Mouse (Mus musculus): ENCODE data around the gene Il27. TPM values are rescaled to one million over a fixed set of nuclear protein-coding genes. Genes with fewer than 3 reads are reported as not detected.
A peak's percentile ranks its signal among the peaks of the same experiment; 100 is the strongest.

Il27 gene
- polyA plus RNA-seq, 1 experiment from 2014 or later, result not detected

DNA sequence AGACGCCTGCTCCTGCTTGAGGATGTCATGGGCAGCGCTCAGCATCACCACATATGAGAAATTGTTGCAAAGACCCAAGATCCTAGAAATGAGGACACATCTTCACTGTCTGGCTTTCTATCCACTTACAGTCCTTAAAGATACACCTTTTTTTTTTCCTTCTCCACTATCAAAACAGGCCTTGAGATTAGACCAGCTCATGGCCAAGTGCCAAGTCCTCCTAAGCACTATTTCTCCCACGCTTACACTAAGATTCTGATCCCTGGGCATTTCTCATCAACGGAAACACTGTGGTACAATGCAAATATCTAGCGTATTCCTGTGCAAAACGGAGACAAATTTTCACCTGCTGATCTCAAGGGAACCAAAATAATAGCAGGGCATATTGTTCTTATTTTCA, 13.1 kb downstream of the Il27 start:
- ATAC-seq (replicated peaks; ENCODE audit: insufficient number of reproducible peaks, low FRiP score, low TSS enrichment), result no peak
- Histone ChIP-seq H3K9me3 (replicated peaks; ENCODE audit: control insufficient read depth, low read length) (no peaks in the 10 kb centered on the region), H3K4me3 (ENCODE audit: low read depth, low read length) (no peak overlapping the region), H3K27me3 (ENCODE audit: control insufficient read depth, insufficient read depth, low read length) (peaks cover 8% of the 10 kb centered on the region; the same call in 1 of the 2 replicates), H3K27ac (ENCODE audit: low read depth, low read length) (no peak overlapping the region), H3K36me3 (ENCODE audit: control insufficient read depth, insufficient read depth, low read length) (no peaks in the 10 kb centered on the region), H3K4me2 (no peak overlapping the region), H3K9ac (ENCODE audit: low read depth, low read length) (no peak overlapping the region), H3K4me1 (ENCODE audit: control insufficient read depth, insufficient read depth, low read length) (peaks cover 8% of the 10 kb centered on the region; the same call in 1 of the 2 replicates)
- 69% methylated on average over 6 of the region's 6 CpGs for WGBS (ENCODE audit: insufficient replicate concordance)

DNA sequence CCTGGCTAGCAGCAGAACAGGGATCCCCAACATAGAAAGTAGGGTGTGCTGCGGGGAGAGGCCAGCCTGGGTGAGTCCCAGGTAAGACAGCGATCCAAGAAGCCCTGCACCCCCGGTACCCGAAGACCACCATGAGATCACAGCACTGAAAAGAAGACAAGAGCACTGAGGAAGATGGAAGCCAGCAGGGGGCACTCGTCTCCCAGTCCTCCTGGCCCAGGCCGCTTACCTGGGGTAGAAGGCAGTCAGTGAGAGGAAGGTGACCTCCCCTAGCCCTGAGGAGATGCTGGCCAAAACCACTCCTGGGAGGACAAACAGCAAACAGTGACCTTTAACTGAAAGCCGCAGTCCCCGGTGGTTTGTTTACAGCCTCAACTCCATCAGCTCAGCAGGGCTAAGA, 15.6 kb downstream of the Il27 start:
- H3K4me3 ChIP-seq (ENCODE audit: low read depth, low read length), result no peak overlapping the region
- WGBS (ENCODE audit: insufficient replicate concordance), result 47% methylated on average over 8 of the region's 8 CpGs
- no peak for ATAC-seq (replicated peaks; ENCODE audit: insufficient number of reproducible peaks, low FRiP score, low TSS enrichment)
- H3K4me2 ChIP-seq, result no peak overlapping the region
- H3K4me1 ChIP-seq (ENCODE audit: control insufficient read depth, insufficient read depth, low read length), result peaks cover 8% of the 10 kb centered on the region; the same call in 1 of the 2 replicates
- no peak overlapping the region for H3K27ac ChIP-seq (ENCODE audit: low read depth, low read length)
- no peaks in the 10 kb centered on the region for H3K27me3 ChIP-seq (ENCODE audit: control insufficient read depth, insufficient read depth, low read length)
- H3K9ac ChIP-seq (ENCODE audit: low read depth, low read length), result no peak overlapping the region
- H3K9me3 ChIP-seq (replicated peaks; ENCODE audit: control insufficient read depth, low read length), result no peaks in the 10 kb centered on the region
- no peaks in the 10 kb centered on the region for H3K36me3 ChIP-seq (ENCODE audit: control insufficient read depth, insufficient read depth, low read length)

DNA sequence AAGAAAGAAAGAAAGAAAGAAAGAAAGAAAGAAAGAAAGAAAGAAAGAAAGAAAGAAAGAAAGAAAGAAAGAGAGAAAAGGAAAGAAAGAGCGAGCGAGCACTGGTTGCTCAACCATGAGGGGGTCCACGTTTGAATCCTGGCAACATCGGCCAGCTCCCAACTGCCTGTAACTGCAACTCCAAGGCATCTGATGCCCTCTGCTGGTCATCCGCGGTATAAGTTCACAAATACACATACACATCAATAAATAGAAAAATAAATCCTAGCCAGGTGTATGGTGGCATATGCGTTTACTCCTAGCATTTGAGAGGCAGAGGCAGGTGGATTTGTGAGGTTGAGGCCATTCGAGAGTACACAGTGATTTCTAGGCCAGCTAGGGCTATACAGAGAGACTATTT, 17.8 kb downstream of the Il27 start:
- H3K4me2 ChIP-seq, result no peak overlapping the region
- no peak for ATAC-seq (replicated peaks; ENCODE audit: insufficient number of reproducible peaks, low FRiP score, low TSS enrichment)

DNA sequence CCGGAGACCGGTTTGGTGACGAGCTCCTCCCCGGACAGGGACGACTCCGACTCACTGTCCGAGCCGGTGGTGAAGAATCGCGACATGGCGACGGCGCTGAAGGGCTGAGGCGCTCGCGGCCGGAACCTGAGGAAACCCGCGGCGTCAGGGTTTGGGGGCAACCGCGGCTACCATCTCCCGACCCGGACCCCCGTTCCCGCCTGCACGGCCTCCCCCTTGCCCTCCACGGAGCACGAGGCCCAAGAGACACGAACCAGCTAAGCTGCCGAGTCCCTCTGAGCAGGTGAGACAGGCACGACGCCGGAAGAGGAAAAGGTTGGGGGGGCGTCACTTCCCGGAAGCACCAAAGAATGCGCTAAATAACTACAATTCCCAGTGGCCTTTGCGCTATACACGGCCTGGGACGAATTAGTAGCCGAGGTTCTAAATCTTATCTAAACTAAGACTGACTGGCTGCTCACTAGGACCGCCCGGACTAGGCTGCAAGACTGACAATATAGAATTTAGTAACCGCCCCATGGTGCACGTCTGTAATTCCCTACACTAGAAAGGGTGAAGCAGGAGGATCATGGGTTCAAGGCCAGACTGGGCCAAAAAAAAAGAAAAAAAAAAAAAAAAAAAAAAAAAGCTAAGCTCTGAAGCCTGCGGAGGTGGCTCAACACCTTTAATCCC, 28.5 kb downstream of the Il27 start, which contains the start of gene Eif3c:
Eif3c (minus strand) TSS at position 318 of the 672 bp plus-strand sequence.
- H3K27me3 ChIP-seq (ENCODE audit: control insufficient read depth, insufficient read depth, low read length), result no peaks in the 10 kb centered on the region
- peak within 1 kb of the TSS; percentile 76 for H3K4me2 ChIP-seq
- under 1% methylated on average over 44 of the region's 46 CpGs for WGBS (ENCODE audit: insufficient replicate concordance)
- H3K9ac ChIP-seq (ENCODE audit: low read depth, low read length), result peak within 1 kb of the TSS; percentile 85
- H3K36me3 ChIP-seq (ENCODE audit: control insufficient read depth, insufficient read depth, low read length), result peaks cover 22% of the 10 kb centered on the region
- peak within 1 kb of the TSS; percentile 97 for H3K4me3 ChIP-seq (ENCODE audit: low read depth, low read length)
- H3K27ac ChIP-seq (ENCODE audit: low read depth, low read length), result peak within 1 kb of the TSS; percentile 74
- 0 out of 2 replicates have a peak, but pooled peaks cover 2% of the 10 kb centered on the region for H3K4me1 ChIP-seq (ENCODE audit: control insufficient read depth, insufficient read depth, low read length)
- peak; percentile 90 for ATAC-seq (replicated peaks; ENCODE audit: insufficient number of reproducible peaks, low FRiP score, low TSS enrichment)
- H3K9me3 ChIP-seq (replicated peaks; ENCODE audit: control insufficient read depth, low read length), result no peaks in the 10 kb centered on the region

More for the DNA sequence above, 17.8 kb downstream of the Il27 start:
- 38% methylated on average over 8 of the region's 8 CpGs for WGBS (ENCODE audit: insufficient replicate concordance)
- no peak overlapping the region for H3K27ac ChIP-seq (ENCODE audit: low read depth, low read length)
- H3K4me1 ChIP-seq (ENCODE audit: control insufficient read depth, insufficient read depth, low read length), result peaks cover 2% of the 10 kb centered on the region; the same call in 1 of the 2 replicates
- no peak overlapping the region for H3K9ac ChIP-seq (ENCODE audit: low read depth, low read length)
- no peak overlapping the region for H3K4me3 ChIP-seq (ENCODE audit: low read depth, low read length)
- no peaks in the 10 kb centered on the region for H3K27me3 ChIP-seq (ENCODE audit: control insufficient read depth, insufficient read depth, low read length)
- H3K36me3 ChIP-seq (ENCODE audit: control insufficient read depth, insufficient read depth, low read length), result peaks cover 2% of the 10 kb centered on the region; the same call in 1 of the 2 replicates
- no peaks in the 10 kb centered on the region for H3K9me3 ChIP-seq (replicated peaks; ENCODE audit: control insufficient read depth, low read length)

GRCm38 (mm10) chr7:126565693-126566092, 29.0 kb downstream of the Il27 start:
- Histone ChIP-seq H3K27me3 (ENCODE audit: control insufficient read depth, insufficient read depth, low read length) (no peaks in the 10 kb centered on the region), H3K9me3 (replicated peaks; ENCODE audit: control insufficient read depth, low read length) (no peaks in the 10 kb centered on the region), H3K27ac (ENCODE audit: low read depth, low read length) (peak overlapping the region; percentile 74), H3K4me1 (ENCODE audit: control insufficient read depth, insufficient read depth, low read length) (0 out of 2 replicates have a peak, but pooled peaks cover 2% of the 10 kb centered on the region), H3K4me3 (ENCODE audit: low read depth, low read length) (peak overlapping the region; percentile 97), H3K9ac (ENCODE audit: low read depth, low read length) (peak overlapping the region; percentile 85), H3K36me3 (ENCODE audit: control insufficient read depth, insufficient read depth, low read length) (peaks cover 27% of the 10 kb centered on the region), H3K4me2 (peak overlapping the region; percentile 76)
- WGBS (ENCODE audit: insufficient replicate concordance), result under 1% methylated on average over 28 of the region's 28 CpGs
- 0 out of 2 replicates have a peak, but pooled peaks have one; percentile 14 for ATAC-seq (replicated peaks; ENCODE audit: insufficient number of reproducible peaks, low FRiP score, low TSS enrichment)

DNA sequence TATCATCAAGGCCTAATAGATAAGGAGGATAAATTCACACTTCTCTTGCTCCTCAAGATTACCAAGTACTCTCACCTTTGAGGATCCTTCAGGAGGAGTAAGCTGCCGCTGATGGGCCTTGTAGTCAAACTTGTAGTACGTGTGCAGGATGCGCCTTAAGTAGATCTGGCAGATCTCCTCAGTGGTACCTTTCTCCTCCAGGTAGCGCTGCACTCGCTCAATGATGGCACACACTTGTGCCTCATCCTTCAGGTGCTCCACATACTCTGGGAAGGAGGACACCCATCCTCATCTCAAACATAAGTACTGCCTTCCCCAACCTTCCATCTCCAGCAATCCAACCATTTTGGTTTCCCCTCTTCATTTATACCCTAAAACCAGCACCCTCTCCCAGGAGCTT, 38.1 kb downstream of the Il27 start:
- Histone ChIP-seq H3K27me3 (ENCODE audit: control insufficient read depth, insufficient read depth, low read length) (no peaks in the 10 kb centered on the region), H3K9ac (ENCODE audit: low read depth, low read length) (no peak overlapping the region), H3K4me3 (ENCODE audit: low read depth, low read length) (no peak overlapping the region), H3K4me2 (no peak overlapping the region), H3K36me3 (ENCODE audit: control insufficient read depth, insufficient read depth, low read length) (peaks cover 66% of the 10 kb centered on the region), H3K4me1 (ENCODE audit: control insufficient read depth, insufficient read depth, low read length) (no peaks in the 10 kb centered on the region), H3K9me3 (replicated peaks; ENCODE audit: control insufficient read depth, low read length) (no peaks in the 10 kb centered on the region), H3K27ac (ENCODE audit: low read depth, low read length) (no peak overlapping the region)
- WGBS (ENCODE audit: insufficient replicate concordance), result 90% methylated on average over 5 of the region's 5 CpGs
- ATAC-seq (replicated peaks; ENCODE audit: insufficient number of reproducible peaks, low FRiP score, low TSS enrichment), result no peak

GRCm38 (mm10) chr7:126554796-126555195, 39.9 kb downstream of the Il27 start:
- Histone ChIP-seq H3K27me3 (ENCODE audit: control insufficient read depth, insufficient read depth, low read length) (no peaks in the 10 kb centered on the region), H3K36me3 (ENCODE audit: control insufficient read depth, insufficient read depth, low read length) (peaks cover 68% of the 10 kb centered on the region), H3K4me3 (ENCODE audit: low read depth, low read length) (no peak overlapping the region), H3K9me3 (replicated peaks; ENCODE audit: control insufficient read depth, low read length) (no peaks in the 10 kb centered on the region), H3K9ac (ENCODE audit: low read depth, low read length) (no peak overlapping the region), H3K4me2 (no peak overlapping the region), H3K4me1 (ENCODE audit: control insufficient read depth, insufficient read depth, low read length) (no peaks in the 10 kb centered on the region), H3K27ac (ENCODE audit: low read depth, low read length) (no peak overlapping the region)
- ATAC-seq (replicated peaks; ENCODE audit: insufficient number of reproducible peaks, low FRiP score, low TSS enrichment), result no peak
- WGBS (ENCODE audit: insufficient replicate concordance), result 86% methylated on average over 1 of the region's 1 CpGs

- H3K9ac ChIP-seq (ENCODE audit: low read depth, low read length), result no peak overlapping the region
- 87% methylated on average over 2 of the region's 2 CpGs for WGBS (ENCODE audit: insufficient replicate concordance)
- H3K27me3 ChIP-seq (ENCODE audit: control insufficient read depth, insufficient read depth, low read length), result no peaks in the 10 kb centered on the region
- H3K9me3 ChIP-seq (replicated peaks; ENCODE audit: control insufficient read depth, low read length), result no peaks in the 10 kb centered on the region
- no peak overlapping the region for H3K27ac ChIP-seq (ENCODE audit: low read depth, low read length)
- no peak for ATAC-seq (replicated peaks; ENCODE audit: insufficient number of reproducible peaks, low FRiP score, low TSS enrichment)
- H3K4me1 ChIP-seq (ENCODE audit: control insufficient read depth, insufficient read depth, low read length), result no peaks in the 10 kb centered on the region; the same call in 1 of the 2 replicates
- peaks cover 30% of the 10 kb centered on the region for H3K36me3 ChIP-seq (ENCODE audit: control insufficient read depth, insufficient read depth, low read length)
- no peak overlapping the region for H3K4me2 ChIP-seq
- no peak overlapping the region for H3K4me3 ChIP-seq (ENCODE audit: low read depth, low read length)
These were observed 49.1 kb downstream of the Il27 start for GRCm38 (mm10) chr7:126545631-126546030.

GRCm38 (mm10) chr7:126541661-126542060, 53.1 kb downstream of the Il27 start:
- Histone ChIP-seq H3K9me3 (replicated peaks; ENCODE audit: control insufficient read depth, low read length) (no peaks in the 10 kb centered on the region), H3K4me3 (ENCODE audit: low read depth, low read length) (no peak overlapping the region), H3K27me3 (ENCODE audit: control insufficient read depth, insufficient read depth, low read length) (peaks cover 6% of the 10 kb centered on the region), H3K9ac (ENCODE audit: low read depth, low read length) (no peak overlapping the region), H3K4me2 (no peak overlapping the region), H3K36me3 (ENCODE audit: control insufficient read depth, insufficient read depth, low read length) (peaks cover 8% of the 10 kb centered on the region; the same call in 1 of the 2 replicates), H3K4me1 (ENCODE audit: control insufficient read depth, insufficient read depth, low read length) (no peaks in the 10 kb centered on the region; the same call in 1 of the 2 replicates), H3K27ac (ENCODE audit: low read depth, low read length) (no peak overlapping the region)
- 72% methylated on average over 1 of the region's 1 CpGs for WGBS (ENCODE audit: insufficient replicate concordance)
- no peak for ATAC-seq (replicated peaks; ENCODE audit: insufficient number of reproducible peaks, low FRiP score, low TSS enrichment)
